In genomic region chr5:115732849-115733216, GRCm38 (mm10) we compare ENCODE assay signal across 8 mouse cellular contexts. TPM values are rescaled to one million over a fixed set of nuclear protein-coding genes. Genes with fewer than 3 reads are reported as not detected.
DNase-seq lines count a peak whose midpoint lies in the region; ATAC-seq and TF ChIP-seq lines count a peak whose summit lies in the region.

No protein-coding gene starts in this region.

- ATAC-seq in common myeloid progenitor, adult 5-6 weeks (replicated peaks; ENCODE audit: low read depth, poor library complexity, severe bottlenecking) = peak; percentile 72
- ATAC-seq in heart, embryonic 14.5 days (ENCODE audit: insufficient number of reproducible peaks, insufficient read depth, low FRiP score, low read depth) = no peak
- peak; percentile 72 for ATAC-seq in limb, embryonic 15.5 days (ENCODE audit: insufficient number of reproducible peaks, low FRiP score, low TSS enrichment, low read depth)
- peak; percentile 84 for ATAC-seq in neural tube, embryonic 15.5 days (ENCODE audit: low FRiP score)

- 1% methylated on average over 9 of the region's 9 CpGs for WGBS in heart, embryonic 14.5 days
- WGBS in limb, embryonic 15.5 days = under 1% methylated on average over 9 of the region's 9 CpGs
- WGBS in neural tube, embryonic 15.5 days = under 1% methylated on average over 9 of the region's 9 CpGs

- TF ChIP-seq POLR2A in CH12.LX (IDR thresholded peaks at IDR 0.05; ENCODE audit: low read depth, low read length) = no peak

- H3K27ac ChIP-seq in gastrocnemius, adult 2 months = no peak overlapping the region
- H3K27ac ChIP-seq in CH12.LX (ENCODE audit: insufficient read depth, low read depth) = no peak overlapping the region
- H3K27ac ChIP-seq in heart, embryonic 14.5 days (replicated peaks in 1 of 2; ENCODE audit: control insufficient read depth in 1 of 2, insufficient read depth in 1 of 2, low read depth in 2 of 2, low read length in 2 of 2) = no peak overlapping the region
- peak overlapping the region; percentile 43; the same call in 1 of the 2 replicates for H3K27ac ChIP-seq in limb, embryonic 15.5 days
- peak overlapping the region; percentile 98 for H3K27ac ChIP-seq in neural tube, embryonic 15.5 days (replicated peaks)

- TF ChIP-seq EP300 in CH12.LX (IDR thresholded peaks at IDR 0.05; ENCODE audit: low read length) = no peak

- peak; percentile 18 for DNase-seq in gastrocnemius, adult 2 months
- DNase-seq in gastrocnemius, postnatal 25 days = no peak
- no peak for DNase-seq in CH12.LX (ENCODE audit: extremely low read depth)
- no peak for DNase-seq in natural killer cell, adult 2 months (ENCODE audit: low spot score in 2 of 2)

- H3K4me1 ChIP-seq in CH12.LX (ENCODE audit: control insufficient read depth in 1 of 2, insufficient read depth in 2 of 2) = peaks cover 5 to 6% of the 10 kb centered on the region in 2 experiments; a peak in 3 of 4 replicates
- peaks cover 9 to 10% of the 10 kb centered on the region in 2 experiments for H3K4me1 ChIP-seq in heart, embryonic 14.5 days (ENCODE audit: control insufficient read depth in 2 of 2, insufficient read depth in 2 of 2, low read length in 2 of 2)
- H3K4me1 ChIP-seq in limb, embryonic 15.5 days = peaks cover 21% of the 10 kb centered on the region
- peaks cover 29% of the 10 kb centered on the region for H3K4me1 ChIP-seq in neural tube, embryonic 15.5 days

- H3K79me2 ChIP-seq in CH12.LX (replicated peaks; ENCODE audit: control insufficient read depth, extremely low read depth, insufficient read depth, poor library complexity, severe bottlenecking) = no peaks in the 10 kb centered on the region

- no peak overlapping the region for H3K9ac ChIP-seq in CH12.LX (ENCODE audit: insufficient read depth, low read depth)
- no peak overlapping the region for H3K9ac ChIP-seq in heart, embryonic 14.5 days (ENCODE audit: low read length)
- no peak overlapping the region for H3K9ac ChIP-seq in limb, embryonic 15.5 days
- peak overlapping the region; percentile 64 for H3K9ac ChIP-seq in neural tube, embryonic 15.5 days (replicated peaks)

- in situ Hi-C loops in CH12.LX (cut with MboI; ENCODE audit: low pct_ligation_motif_present, low pct_unique_long_range_greater_than_20kb, low sequenced_read_pairs) = no loop called here

- peaks cover 19% of the 10 kb centered on the region for H3K27me3 ChIP-seq in CH12.LX (replicated peaks)
- peaks cover 49% of the 10 kb centered on the region for H3K27me3 ChIP-seq in heart, embryonic 14.5 days (ENCODE audit: control insufficient read depth, insufficient read depth, low read length)
- peaks cover 42% of the 10 kb centered on the region for H3K27me3 ChIP-seq in limb, embryonic 15.5 days
- no peaks in the 10 kb centered on the region for H3K27me3 ChIP-seq in neural tube, embryonic 15.5 days (replicated peaks)

- TF ChIP-seq CTCF in gastrocnemius, adult 2 months (IDR thresholded peaks at IDR 0.05) = no peak
- no peak for TF ChIP-seq CTCF in CH12.LX (conservative IDR thresholded peaks at IDR 0.05 in 1 of 2, IDR thresholded peaks at IDR 0.05 in 1 of 2; ENCODE audit: low read depth in 2 of 2, low read length in 2 of 2)

- intact Hi-C loops in gastrocnemius, adult 2 months (cut with DNase I) = no loop called here

- H3K36me3 ChIP-seq in CH12.LX (replicated peaks in 1 of 2; ENCODE audit: control insufficient read depth in 1 of 2, insufficient read depth in 1 of 2, low read length in 1 of 2) = no peaks in the 10 kb centered on the region
- no peaks in the 10 kb centered on the region for H3K36me3 ChIP-seq in heart, embryonic 14.5 days (ENCODE audit: control insufficient read depth, insufficient read depth, low read length)
- H3K36me3 ChIP-seq in limb, embryonic 15.5 days = no peaks in the 10 kb centered on the region
- no peaks in the 10 kb centered on the region for H3K36me3 ChIP-seq in neural tube, embryonic 15.5 days

- peak overlapping the region; percentile 72 for H3K4me3 ChIP-seq in gastrocnemius, adult 2 months
- H3K4me3 ChIP-seq in CH12.LX (replicated peaks in 1 of 3; ENCODE audit: low read depth in 2 of 3, low read length in 2 of 3, poor library complexity in 1 of 3) = peak overlapping the region in 1 of 3 experiments; percentile 54
- H3K4me3 ChIP-seq in heart, embryonic 14.5 days (ENCODE audit: control insufficient read depth in 1 of 2, insufficient read depth in 1 of 2, low read depth in 1 of 2, low read length in 2 of 2) = peak overlapping the region; percentile 57 to 67
- peak overlapping the region; percentile 60 for H3K4me3 ChIP-seq in limb, embryonic 15.5 days
- H3K4me3 ChIP-seq in neural tube, embryonic 15.5 days (replicated peaks) = peak overlapping the region; percentile 86

- TF ChIP-seq RAD21 in CH12.LX (IDR thresholded peaks at IDR 0.05; ENCODE audit: low read depth, low read length) = no peak

- peak overlapping the region; percentile 76 for H3K4me2 ChIP-seq in CH12.LX (ENCODE audit: insufficient read depth, low read depth, poor library complexity, severe bottlenecking)
- peak overlapping the region; percentile 99 for H3K4me2 ChIP-seq in heart, embryonic 14.5 days (ENCODE audit: low read length)
- H3K4me2 ChIP-seq in limb, embryonic 15.5 days = peak overlapping the region; percentile 100
- peak overlapping the region; percentile 83 for H3K4me2 ChIP-seq in neural tube, embryonic 15.5 days

- peaks cover 6% of the 10 kb centered on the region for H3K9me3 ChIP-seq in CH12.LX (replicated peaks; ENCODE audit: low read length)
- H3K9me3 ChIP-seq in heart, embryonic 14.5 days (ENCODE audit: control insufficient read depth, low read length) = peaks cover 1% of the 10 kb centered on the region; the same call in 1 of the 2 replicates
- no peaks in the 10 kb centered on the region for H3K9me3 ChIP-seq in limb, embryonic 15.5 days
- H3K9me3 ChIP-seq in neural tube, embryonic 15.5 days (replicated peaks) = no peaks in the 10 kb centered on the region

- dilution Hi-C loops in CH12.LX (cut with MboI; ENCODE audit: extremely low pct_ligation_motif_present, extremely low pct_unique_long_range_greater_than_20kb, low sequenced_read_pairs) = no loop called here

TF ChIP-seq in CH12.LX, 34 proteins besides CTCF, POLR2A, EP300 and RAD21:
- TF ChIP-seq PAX5 (IDR thresholded peaks at IDR 0.05; ENCODE audit: low read length) (no peak), MYC (IDR thresholded peaks at IDR 0.05; ENCODE audit: low read depth, low read length) (no peak), IRF4 (IDR thresholded peaks at IDR 0.05; ENCODE audit: low read depth, low read length) (no peak), MAZ (IDR thresholded peaks at IDR 0.05; ENCODE audit: low read depth, low read length) (no peak), SIN3A (IDR thresholded peaks at IDR 0.05; ENCODE audit: low read length) (no peak), USF1 (IDR thresholded peaks at IDR 0.05; ENCODE audit: low read depth, low read length) (no peak), CHD1 (IDR thresholded peaks at IDR 0.05; ENCODE audit: low read depth, low read length) (no peak), RCOR1 (conservative IDR thresholded peaks at IDR 0.05; ENCODE audit: low read depth, low read length) (no peak), KAT2A (IDR thresholded peaks at IDR 0.05; ENCODE audit: insufficient replicate concordance, low read length) (no peak), ZNF384 (IDR thresholded peaks at IDR 0.05; ENCODE audit: low read depth, low read length) (no peak), TCF12 (IDR thresholded peaks at IDR 0.05; ENCODE audit: low read depth, low read length) (no peak), MEF2A (IDR thresholded peaks at IDR 0.05; ENCODE audit: borderline replicate concordance, low read depth, low read length) (no peak), ZMIZ1 (IDR thresholded peaks at IDR 0.05; ENCODE audit: low read depth, low read length) (no peak), ZC3H11A (IDR thresholded peaks at IDR 0.05; ENCODE audit: low read depth, low read length) (no peak), USF2 (conservative IDR thresholded peaks at IDR 0.05; ENCODE audit: low read depth, low read length) (no peak), JUND (conservative IDR thresholded peaks at IDR 0.05; ENCODE audit: low read depth, low read length) (no peak), BHLHE40 (IDR thresholded peaks at IDR 0.05; ENCODE audit: low read depth, low read length) (no peak), JUN (IDR thresholded peaks at IDR 0.05; ENCODE audit: insufficient read depth, low read depth, low read length) (no peak), ELF1 (IDR thresholded peaks at IDR 0.05; ENCODE audit: low read depth, low read length) (no peak)

RNA-seq across cellular contexts. Expression of gene Bicdl1, which starts 1.4 kb away (rescaled TPM):
- 1 to 10 TPM; 2.3 to 2.4 TPM for total RNA-seq in gastrocnemius, adult 2 months (2021)
- 1 to 10 TPM; 2.1 to 3.2 TPM for total RNA-seq in gastrocnemius, postnatal 25 days (2021)
- 1.7 and 1.9 TPM in 2 replicates for total RNA-seq in CH12.LX (2012; rRNA removed)
- 2.6 and 3.5 TPM in 2 replicates for total RNA-seq in CH12.LX (2014; rRNA removed)
- 2.3 and 5.1 TPM in 2 replicates for polyA plus RNA-seq in CH12.LX (2012; ENCODE audit: insufficient read length, low read depth)
- 0.87 and 3.0 TPM in 2 replicates for total RNA-seq in common myeloid progenitor, adult 5-6 weeks (2017)
- polyA plus RNA-seq in heart, embryonic 14.5 days (2014; fragmentation: Nextera tagmentation; extraction: Ambion mirVana) = 6.1 and 7.1 TPM in 2 replicates
- 14.3 and 16.7 TPM in 2 replicates for polyA plus RNA-seq in limb, embryonic 15.5 days (2015; fragmentation: Nextera tagmentation; extraction: Ambion mirVana)
- 35.0 and 44.0 TPM in 2 replicates for polyA plus RNA-seq in neural tube, embryonic 15.5 days (2015; fragmentation: Nextera tagmentation; extraction: Ambion mirVana)

Comparison
In these comparisons a context has a peak if more than half of its experiments do, and no peak if none do; other contexts are left out.
1. H3K27ac ChIP-seq: peak in limb, embryonic 15.5 days (single experiment) and neural tube, embryonic 15.5 days (single experiment); none in gastrocnemius, adult 2 months (single experiment), CH12.LX (single experiment) and heart, embryonic 14.5 days (0 of 2).
2. Peak in every context shown above with its lines, with median percentiles within 50 percentile points of each other: H3K4me2 ChIP-seq.